Mouse (Mus musculus): ENCODE measurements around the gene Nr2f2.

- TF ChIP-seq POLR2A (IDR thresholded peaks at IDR 0.05; ENCODE audit: insufficient read depth, low read length), result no peak
- no peak for TF ChIP-seq CTCF (IDR thresholded peaks at IDR 0.05; ENCODE audit: low read depth, low read length)
Observed at GRCm38 (mm10) chr7:70408814-70409213, 42.3 kb upstream of the Nr2f2 start.
